Mouse (Mus musculus): Measurements from ENCODE around the gene Nelfa.
A peak's percentile ranks its signal among the peaks of the same experiment; 100 is the strongest.
"Not testable (repeated sequence)": the region's sequence is repeated elsewhere in the genome, so short reads cannot be mapped to it uniquely, and the experiment has no call there.

Gene Nelfa

DNA sequence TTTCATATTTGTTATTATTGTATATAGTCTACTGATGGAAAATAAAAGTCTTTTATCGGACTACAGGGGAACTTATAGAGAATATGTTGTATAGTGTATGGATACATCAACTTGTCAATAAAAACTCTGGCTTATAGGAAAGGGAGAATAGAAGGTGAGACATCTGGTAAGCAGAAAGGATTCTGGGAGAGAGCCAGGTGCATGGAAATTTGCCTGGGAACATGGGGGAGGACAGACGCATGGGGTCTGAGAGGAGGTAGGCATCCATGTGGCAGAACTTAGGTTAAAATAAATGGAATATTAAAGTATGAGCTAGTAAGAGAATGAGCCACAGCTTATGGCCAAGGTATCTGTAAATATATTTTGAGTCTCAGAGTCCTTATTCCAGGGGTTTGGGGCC, 16.2 kb downstream of the Nelfa start:
- no peak for DNase-seq (ENCODE audit: inconsistent age in 2 of 2, low spot score in 1 of 2)

DNA sequence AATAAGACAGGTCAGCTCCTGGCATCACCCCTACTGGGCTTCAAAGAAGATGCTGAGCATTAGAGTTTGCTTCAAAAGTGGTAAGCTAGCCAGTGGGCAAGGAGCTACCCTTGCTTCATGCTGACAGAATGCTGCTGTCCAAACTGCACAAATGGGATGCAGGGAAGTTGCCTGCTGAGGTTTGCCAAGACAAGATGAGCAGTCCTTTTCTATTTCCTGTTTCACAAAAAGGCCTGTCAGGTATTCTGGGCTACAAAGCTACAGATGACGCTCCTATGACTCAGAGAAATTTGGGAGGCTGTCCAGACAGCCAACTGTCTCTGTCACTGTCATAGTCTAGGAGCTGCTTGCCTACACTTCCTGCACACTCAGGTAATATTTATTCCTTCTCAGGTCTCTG, 16.7 kb downstream of the Nelfa start:
- peak in 1 of 2 experiments; percentile 66 for DNase-seq (ENCODE audit: inconsistent age in 2 of 2, low spot score in 1 of 2)

DNA sequence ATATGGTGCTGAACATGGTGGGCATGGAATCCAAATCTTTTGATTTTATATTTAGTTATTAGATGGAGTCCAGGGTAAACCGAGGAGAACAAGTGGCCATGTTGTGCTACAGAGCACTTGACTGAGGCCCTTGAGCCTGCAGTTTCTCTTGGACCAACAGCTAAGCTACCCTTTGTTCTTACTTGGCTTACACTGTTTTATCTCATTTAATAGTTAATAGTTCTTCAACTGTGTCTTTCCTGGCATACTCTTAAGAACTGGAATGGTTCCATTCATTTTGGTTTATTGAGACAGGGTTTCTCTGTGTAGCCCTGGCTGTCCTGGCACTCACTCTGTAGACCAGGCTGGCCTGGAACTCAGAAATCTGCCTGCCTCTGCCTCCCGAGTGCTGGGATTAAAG, 19.6 kb downstream of the Nelfa start:
- DNase-seq (ENCODE audit: inconsistent age in 2 of 2, low spot score in 1 of 2): not testable (repeated sequence)

DNA sequence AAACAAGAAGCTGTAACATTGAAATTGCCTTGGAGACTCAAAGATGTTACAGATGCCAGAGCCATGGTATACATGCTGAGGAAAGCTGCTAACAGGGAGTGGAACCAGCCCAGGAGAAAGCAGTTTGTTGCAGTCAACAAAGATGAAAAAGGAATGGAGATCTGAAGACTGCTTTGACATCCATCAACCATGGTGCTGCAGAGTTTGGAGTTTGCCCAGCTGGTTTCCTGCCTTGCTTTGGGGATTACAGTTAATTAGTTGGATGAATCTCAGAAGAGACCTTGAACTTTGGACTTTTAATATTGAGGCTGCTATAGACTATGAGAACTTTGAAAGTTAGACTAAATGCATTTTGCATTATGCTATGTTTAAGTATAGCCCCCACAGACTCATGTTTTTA, 21.2 kb downstream of the Nelfa start:
- not testable (repeated sequence) for DNase-seq (ENCODE audit: inconsistent age in 2 of 2, low spot score in 1 of 2)

DNA sequence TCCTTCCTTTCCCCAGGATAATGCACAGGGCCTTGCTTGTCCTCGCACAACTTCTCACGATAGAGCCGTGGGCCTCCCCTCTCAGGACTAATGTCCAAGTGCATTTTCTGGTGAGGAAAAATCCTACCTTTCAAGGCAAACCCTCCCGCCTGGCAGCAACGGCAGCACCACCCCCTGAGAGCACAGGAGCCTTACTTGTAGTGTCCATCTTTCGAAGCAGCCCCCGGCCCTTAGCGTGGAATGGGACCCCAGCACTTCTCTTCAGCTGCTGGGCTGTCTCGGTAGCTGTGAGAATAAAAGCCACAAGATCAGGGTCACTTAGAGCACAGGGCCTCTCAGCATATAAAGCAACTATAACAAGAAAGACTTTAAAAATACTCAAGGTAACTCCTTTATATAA, 33.0 kb downstream of the Nelfa start:
- DNase-seq (ENCODE audit: inconsistent age in 2 of 2, low spot score in 1 of 2): no peak

DNA sequence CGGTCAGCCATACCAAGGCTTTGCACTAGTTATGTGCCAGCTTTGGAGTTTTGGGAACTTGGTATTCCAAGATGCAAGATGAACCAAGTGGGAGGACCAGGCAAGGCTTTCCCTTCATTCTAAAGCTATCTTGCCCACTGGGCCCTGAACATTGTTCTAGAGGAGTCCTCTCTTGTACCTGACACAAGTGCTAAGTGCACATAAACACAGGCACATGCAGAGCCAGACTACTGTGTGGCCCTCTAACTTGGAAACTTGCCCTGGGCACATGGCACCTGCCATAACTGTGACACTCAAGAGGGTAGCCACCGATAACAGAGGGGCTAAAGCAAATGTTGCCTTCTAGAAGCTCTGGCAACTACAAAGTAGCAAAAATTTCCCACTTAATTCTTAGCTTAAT, 33.5 kb downstream of the Nelfa start:
- no peak for DNase-seq (ENCODE audit: inconsistent age in 2 of 2, low spot score in 1 of 2)

DNA sequence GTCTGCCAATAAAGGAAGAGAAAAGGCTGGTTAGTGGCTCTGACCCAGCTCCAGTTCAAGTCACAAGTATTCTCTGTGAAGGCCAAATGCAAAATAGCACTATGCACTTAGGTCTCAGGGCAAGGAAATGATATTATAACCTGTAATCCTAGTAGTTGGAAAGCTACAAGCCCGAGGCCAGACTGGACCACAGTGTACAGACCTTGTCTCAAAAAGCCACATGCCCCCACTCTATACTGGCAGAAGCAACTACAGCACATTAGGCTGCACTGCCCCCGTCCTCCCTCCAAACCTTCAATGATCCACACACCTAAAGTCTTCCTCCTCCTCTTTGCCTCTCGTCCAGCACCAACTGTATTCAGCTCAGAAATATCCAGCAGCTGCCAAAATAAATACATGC, 34.9 kb downstream of the Nelfa start:
- DNase-seq (ENCODE audit: inconsistent age in 2 of 2, low spot score in 1 of 2): no peak

DNA sequence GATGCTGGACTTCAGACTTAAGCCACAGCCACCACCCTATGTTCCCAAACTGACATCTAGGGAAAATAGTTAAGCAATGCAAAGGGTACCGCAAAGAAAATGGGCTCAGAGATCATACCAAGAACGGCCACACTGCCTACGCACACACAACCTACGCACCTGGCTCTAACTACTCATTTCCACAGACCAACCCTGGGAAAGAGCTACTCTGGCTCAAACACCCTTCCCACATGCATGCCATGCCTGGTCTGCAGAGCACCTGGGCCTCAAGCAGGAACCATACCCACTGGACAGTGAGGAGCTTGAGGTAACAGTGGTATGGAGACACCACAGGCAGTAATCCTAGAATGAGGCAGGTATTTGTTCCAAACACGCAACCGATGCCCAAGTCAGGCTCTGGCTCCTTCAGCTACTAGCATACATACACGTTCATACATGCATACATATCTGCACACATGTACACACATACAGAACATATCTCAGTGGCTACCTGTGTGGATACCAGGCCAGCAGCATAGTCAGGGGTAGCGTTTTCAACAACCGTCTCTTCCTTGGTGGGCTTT, 35.4 kb downstream of the Nelfa start:
- DNase-seq (ENCODE audit: inconsistent age in 2 of 2, low spot score in 1 of 2): no peak

DNA sequence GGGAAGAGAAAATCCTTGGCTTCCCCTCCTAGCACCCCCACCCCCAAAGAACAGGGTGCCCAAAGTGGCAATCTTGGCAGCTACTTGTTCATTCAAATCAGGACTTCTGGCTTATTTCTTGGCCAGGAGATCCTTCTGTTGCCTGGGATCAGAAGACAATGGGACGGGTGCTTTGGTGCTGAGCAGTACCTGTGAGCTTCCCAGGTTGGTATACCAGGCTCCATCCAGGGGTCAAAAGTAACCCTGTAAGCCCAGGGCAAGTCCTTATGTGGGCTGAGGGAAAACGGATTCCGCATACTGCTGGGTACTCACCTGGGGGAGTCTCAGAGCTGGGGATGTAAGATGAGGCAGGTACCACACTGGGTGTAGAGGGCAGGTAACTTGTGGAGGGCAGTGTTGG, 36.1 kb downstream of the Nelfa start:
- DNase-seq (ENCODE audit: inconsistent age in 2 of 2, low spot score in 1 of 2): no peak

DNA sequence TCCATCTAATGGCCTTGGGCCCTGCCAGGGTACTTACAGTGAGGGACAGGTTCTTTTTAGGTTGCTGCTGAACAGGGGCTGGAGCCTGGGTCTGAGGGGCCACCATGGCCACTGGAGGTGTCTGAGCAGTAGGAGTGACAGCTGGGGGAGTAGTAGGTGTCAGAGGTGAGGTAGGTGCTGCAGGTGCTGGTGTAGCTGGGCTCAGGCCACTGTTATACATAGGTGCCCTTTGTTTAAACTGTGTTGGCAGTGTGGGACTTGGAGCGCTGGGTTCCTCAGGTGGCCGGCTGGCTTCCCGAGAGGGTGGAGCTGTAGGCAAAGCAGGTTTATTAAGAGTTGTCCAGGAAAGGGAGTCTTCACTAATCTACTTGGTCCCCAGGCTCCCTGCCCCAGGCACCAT, 37.0 kb downstream of the Nelfa start:
- no peak for DNase-seq (ENCODE audit: inconsistent age in 2 of 2, low spot score in 1 of 2)

DNA sequence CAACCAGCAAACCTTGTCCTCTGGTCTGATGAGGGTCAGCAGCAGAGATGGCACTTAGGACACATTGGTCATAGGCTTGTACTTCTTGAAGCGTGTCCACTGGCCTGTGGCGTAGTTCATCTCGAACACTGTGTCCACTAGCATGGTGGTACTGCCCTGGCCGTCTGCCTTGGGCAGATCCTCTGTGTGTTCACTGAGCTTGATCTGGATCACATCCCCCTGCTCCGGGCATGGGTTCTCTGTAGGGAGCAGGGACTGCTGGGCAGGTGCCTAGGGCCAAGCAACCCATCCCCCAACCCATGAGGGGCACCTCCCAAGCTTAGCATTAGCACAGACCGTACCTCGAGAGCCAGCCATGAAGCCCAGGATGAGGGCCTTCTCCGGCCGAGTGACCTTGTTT, 37.5 kb downstream of the Nelfa start:
- no peak for DNase-seq (ENCODE audit: inconsistent age in 2 of 2, low spot score in 1 of 2)

DNA sequence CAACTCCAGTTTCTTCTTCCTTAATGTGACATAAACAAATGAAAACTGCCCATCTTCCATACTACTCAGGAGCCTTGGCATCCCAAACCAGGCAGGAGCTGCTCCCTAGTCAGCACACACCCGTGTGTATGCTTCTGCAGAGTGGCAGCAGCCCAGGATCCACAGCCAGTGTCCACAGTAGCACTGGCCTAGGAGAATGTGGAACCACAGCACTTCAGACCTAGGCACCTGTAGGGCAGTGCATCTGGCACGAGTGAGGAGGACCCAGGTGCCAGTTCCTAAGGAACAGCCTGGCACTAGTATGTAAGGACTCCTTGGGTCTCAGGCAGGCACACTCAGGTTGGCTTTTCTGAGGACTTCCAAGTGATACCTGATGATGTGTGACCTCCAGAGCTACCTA, 39.1 kb downstream of the Nelfa start:
- DNase-seq (ENCODE audit: inconsistent age in 2 of 2, low spot score in 1 of 2): no peak

DNA sequence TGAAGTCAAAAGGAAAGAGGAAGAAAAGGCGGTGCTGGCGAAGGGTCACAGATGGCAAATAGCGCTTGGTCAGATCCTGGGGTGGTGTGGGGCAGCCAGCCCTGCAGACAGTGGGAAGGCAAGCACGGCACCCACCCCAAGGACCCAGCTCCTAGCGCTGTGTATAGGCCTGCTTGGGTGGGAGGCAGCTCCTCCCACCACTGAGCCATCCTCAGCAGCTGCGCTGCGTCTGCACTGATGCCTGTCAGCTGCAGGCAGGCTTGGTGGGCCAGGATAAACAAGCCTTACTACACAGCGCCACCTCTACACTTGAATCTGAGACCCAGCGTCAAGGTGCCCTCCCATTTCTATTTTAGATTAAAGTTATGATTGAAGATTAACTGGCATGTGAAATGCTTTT, 41.1 kb downstream of the Nelfa start:
- no peak for DNase-seq (ENCODE audit: inconsistent age in 2 of 2, low spot score in 1 of 2)

DNA sequence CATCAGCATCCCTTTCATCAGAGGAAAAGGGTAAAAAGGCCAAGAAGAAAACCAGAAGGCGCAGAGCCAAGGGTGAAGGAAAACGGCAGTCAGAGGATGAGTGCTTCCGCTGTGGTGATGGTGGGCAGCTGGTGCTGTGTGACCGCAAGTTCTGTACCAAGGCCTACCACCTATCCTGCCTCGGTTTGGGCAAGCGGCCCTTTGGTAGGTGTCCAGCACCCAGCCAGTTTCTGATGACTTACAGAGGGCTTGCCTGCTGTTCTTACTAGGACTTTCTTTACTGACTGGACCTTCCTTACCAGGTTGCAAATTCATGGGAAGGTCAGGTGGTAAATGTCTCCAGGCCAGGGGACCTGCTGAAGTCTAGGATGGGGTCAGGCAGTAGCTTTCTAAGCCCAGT, 42.8 kb downstream of the Nelfa start:
- no peak for DNase-seq (ENCODE audit: inconsistent age in 2 of 2, low spot score in 1 of 2)

DNA sequence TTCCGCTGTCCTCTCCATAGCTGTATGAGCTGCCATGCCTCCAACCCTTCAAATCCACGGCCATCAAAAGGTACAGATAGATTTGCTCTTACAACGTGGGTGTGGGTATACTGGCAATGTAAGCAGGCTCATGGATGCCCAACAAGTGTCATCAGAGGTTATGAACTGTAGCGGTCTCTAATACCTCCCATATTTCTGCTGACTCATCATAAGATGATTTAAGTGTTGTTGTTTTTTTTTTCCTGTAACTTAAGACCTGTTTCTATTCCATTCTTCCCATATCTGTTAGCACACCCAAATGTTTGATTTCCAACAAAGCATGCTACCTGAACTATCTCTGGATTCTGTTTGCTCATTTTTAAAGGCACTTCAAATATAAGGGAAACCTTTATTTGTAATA, 55.1 kb downstream of the Nelfa start:
- no peak for DNase-seq (ENCODE audit: inconsistent age in 2 of 2, low spot score in 1 of 2)

DNA sequence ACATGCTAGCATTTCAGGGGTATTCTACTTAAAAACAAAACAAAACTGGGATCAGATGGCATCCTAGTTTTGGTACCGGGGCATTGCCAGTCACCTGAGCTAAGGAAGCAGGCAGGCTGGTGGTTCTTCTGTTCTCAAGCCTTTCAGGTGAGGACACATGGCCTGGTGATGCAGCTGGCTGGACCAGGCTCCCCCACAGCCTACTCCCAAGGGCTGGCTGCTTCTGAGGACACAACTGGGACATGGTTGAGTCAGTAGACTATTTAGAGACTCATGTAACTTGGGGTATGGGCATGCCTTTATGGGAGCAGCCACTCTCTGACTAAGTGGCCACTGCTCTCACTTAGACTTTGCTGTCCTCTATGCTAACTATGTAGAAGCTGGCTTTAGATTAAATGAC, 60.7 kb downstream of the Nelfa start:
- DNase-seq (ENCODE audit: inconsistent age in 2 of 2, low spot score in 1 of 2): no peak

DNA sequence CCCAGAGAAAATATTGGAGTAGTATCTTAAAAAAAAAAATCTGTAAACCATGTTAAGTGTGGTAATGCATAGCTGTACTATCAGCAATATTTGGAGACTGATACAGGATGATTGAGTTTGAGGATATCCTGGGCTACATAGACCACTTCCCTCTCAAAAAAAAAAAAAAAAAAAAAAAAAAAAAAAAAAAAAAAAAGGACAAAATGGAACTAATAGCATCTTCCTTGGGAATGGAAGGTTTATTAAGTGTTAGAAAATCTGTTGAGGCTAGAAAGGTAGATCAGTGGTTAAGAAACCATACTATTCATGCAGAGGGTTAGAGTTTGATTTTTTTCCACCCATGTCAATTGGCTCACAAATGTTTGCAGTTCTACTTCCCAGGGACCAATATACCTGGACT, 78.5 kb downstream of the Nelfa start:
- no peak for DNase-seq (ENCODE audit: inconsistent age in 2 of 2, low spot score in 1 of 2)

DNA sequence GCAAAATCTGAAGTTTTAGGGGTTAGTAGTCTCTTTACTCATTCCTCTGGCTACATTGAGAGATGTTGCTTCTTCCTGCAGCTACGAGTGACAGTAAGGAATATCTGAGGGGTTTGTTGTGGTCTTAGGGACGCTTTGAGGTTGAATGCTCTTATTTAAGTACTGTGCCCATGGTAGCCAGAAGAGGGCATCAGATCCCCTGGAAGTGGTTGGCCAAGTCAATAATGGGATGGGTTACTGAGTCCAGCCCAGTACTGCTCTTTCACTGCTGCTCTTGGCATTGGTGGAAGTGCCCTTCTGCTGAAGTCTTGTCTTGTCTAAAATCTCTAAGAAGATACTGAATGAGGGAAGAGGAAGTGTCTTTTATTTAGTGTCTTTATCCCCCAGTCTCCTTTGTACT, 82.2 kb downstream of the Nelfa start:
- peak; percentile 14 to 63 for DNase-seq (ENCODE audit: inconsistent age in 2 of 2, low spot score in 1 of 2)

DNA sequence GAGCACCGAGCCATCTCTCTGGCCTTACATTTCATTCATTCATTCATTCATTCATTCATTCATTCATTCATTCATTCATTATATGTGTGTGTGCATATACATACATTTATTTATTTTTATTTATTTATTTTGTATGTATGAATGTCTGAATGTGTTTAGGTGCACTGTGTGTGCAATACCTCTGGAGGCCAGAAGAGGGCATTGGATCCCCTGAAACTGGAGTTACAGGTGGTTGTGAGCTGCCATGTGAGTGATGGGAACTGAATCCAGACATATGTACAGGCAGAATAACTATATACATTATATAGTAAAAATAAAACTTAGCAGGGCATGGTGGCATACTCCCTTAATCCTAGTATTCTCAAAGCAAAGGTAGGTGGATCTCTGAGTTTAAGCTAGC, 83.1 kb downstream of the Nelfa start:
- DNase-seq (ENCODE audit: inconsistent age in 2 of 2, low spot score in 1 of 2): no peak

DNA sequence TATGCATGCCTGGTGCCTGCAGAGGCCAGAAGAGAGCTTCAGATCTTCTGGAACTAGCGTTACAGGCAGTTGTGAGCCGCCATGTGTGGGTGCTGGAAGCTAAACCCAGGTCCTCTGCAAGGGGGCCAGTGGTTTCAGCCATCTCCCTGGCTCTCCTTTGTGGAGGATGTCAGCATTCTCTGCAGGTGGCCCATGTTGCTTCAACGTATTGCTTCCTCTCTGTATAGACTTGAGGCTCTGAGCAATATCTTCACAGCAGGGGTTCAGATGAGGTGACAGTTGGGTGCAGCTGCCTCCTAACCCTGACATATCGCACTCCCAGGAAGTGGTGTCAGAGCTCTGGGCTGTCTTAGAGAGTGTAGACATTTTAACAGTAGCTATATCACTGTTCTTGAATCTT, 84.7 kb downstream of the Nelfa start:
- no peak for DNase-seq (ENCODE audit: inconsistent age in 2 of 2, low spot score in 1 of 2)
